Mouse (Mus musculus) liver, embryonic 11.5 days (tissue): ENCODE data around the gene Chst8. TPM values are rescaled to one million over a fixed set of nuclear protein-coding genes. Genes with fewer than 3 reads are reported as not detected.
A peak's percentile ranks its signal among the peaks of the same experiment; 100 is the strongest.

Experiments
- ATAC-seq: fragments of 200-750 bp; cut with Nextera tagmentation; replicated peaks from 2 replicates; pipeline ENCODE4 v1.8.0; 2017; ENCODE audit warnings: moderate number of reproducible peaks, mild to moderate bottlenecking, moderate TSS enrichment, moderate library complexity; ENCODE audit not compliant: low FRiP score
- DNase-seq: peaks from one replicate; pipeline ENCODE4 v3.0.0-alpha.2; 2017; ENCODE audit warnings: low spot score
- H3K27ac ChIP-seq: fragments of 300-500 bp; sonication (generic); 2 replicates; pipeline ENCODE4 v1.5.1; 2014; ENCODE audit warnings: mild to moderate bottlenecking, low read depth, low read length, control low read depth
- H3K27me3 ChIP-seq: fragments of 300-500 bp; sonication (generic); replicated peaks from 2 replicates; pipeline ENCODE4 v1.6.1; 2014; ENCODE audit warnings: low read length, mixed read lengths; ENCODE audit not compliant: control insufficient read depth, insufficient read depth
- H3K36me3 ChIP-seq: fragments of 300-500 bp; sonication (generic); 2 replicates; pipeline ENCODE4 v1.6.1; 2014; ENCODE audit warnings: mild to moderate bottlenecking, low read length, moderate library complexity, mixed read lengths; ENCODE audit not compliant: control insufficient read depth, insufficient read depth
- H3K4me1 ChIP-seq: fragments of 300-500 bp; sonication (generic); replicated peaks from 2 replicates; pipeline ENCODE4 v1.6.1; 2014; ENCODE audit warnings: low read length, mixed read lengths; ENCODE audit not compliant: control insufficient read depth, insufficient read depth
- H3K4me2 ChIP-seq: fragments of 300-500 bp; sonication (generic); 2 replicates; pipeline ENCODE4 v1.6.1; 2014; ENCODE audit warnings: mild to moderate bottlenecking, control low read depth, moderate library complexity
- H3K4me3 ChIP-seq: fragments of 300-500 bp; sonication (generic); 2 replicates; pipeline ENCODE4 v1.5.1; 2014; ENCODE audit warnings: low read depth, low read length, control low read depth
- H3K9ac ChIP-seq: fragments of 300-500 bp; sonication (generic); 2 replicates; pipeline ENCODE4 v1.6.1; 2014; ENCODE audit warnings: low read depth, low read length, control low read depth
- H3K9me3 ChIP-seq: fragments of 300-500 bp; sonication (generic); 2 replicates; pipeline ENCODE4 v1.6.1; 2016; ENCODE audit warnings: low read length, inconsistent platforms, mixed read lengths; ENCODE audit not compliant: control insufficient read depth
- WGBS: fragments of 180-500 bp; shearing (Covaris S2); extraction: QIAGEN DNeasy Blood & Tissue Kit; methylation state at CpG from one replicate; pipeline ENCODE4 v1.1.7; 2014; 5-methylcytosine and 5-hydroxymethylcytosine counted together
- polyA plus RNA-seq: library from polyadenylated mRNA; unstranded; fragments of >200 nt; fragmentation: Nextera tagmentation; extraction: Ambion mirVana; gene quantifications from 2 replicates; pipeline ENCODE4 v1.2.1, GENCODE M21; 2014

Chst8 gene
- polyA plus RNA-seq, 1 experiment from 2014 or later: 0.75 TPM

GRCm38 (mm10) chr7:34689028-34689427, 123.5 kb downstream of the Chst8 start:
- WGBS: 17% methylated on average over 6 of the region's 6 CpGs
- DNase-seq (no peak), ATAC-seq (no peak)

GRCm38 (mm10) chr7:34685801-34686200, 126.7 kb downstream of the Chst8 start:
- H3K36me3 ChIP-seq: no peaks in the 10 kb centered on the region
- no peaks in the 10 kb centered on the region for H3K9me3 ChIP-seq
- no peak overlapping the region for H3K9ac ChIP-seq
- H3K27me3 ChIP-seq: no peaks in the 10 kb centered on the region
- DNase-seq (no peak), ATAC-seq (no peak)
- H3K4me1 ChIP-seq: no peaks in the 10 kb centered on the region
- H3K4me3 ChIP-seq: no peak overlapping the region
- H3K4me2 ChIP-seq: no peak overlapping the region
- WGBS: 37% methylated on average over 7 of the region's 7 CpGs
- no peak overlapping the region for H3K27ac ChIP-seq

More at GRCm38 (mm10) chr7:34689028-34689427, 123.5 kb downstream of the Chst8 start:
- Histone ChIP-seq H3K27me3 (no peaks in the 10 kb centered on the region), H3K9ac (no peak overlapping the region), H3K4me1 (no peaks in the 10 kb centered on the region), H3K4me3 (no peak overlapping the region), H3K9me3 (no peaks in the 10 kb centered on the region), H3K36me3 (no peaks in the 10 kb centered on the region), H3K4me2 (no peak overlapping the region), H3K27ac (no peak overlapping the region)

- Histone ChIP-seq H3K4me1 (no peaks in the 10 kb centered on the region), H3K36me3 (no peaks in the 10 kb centered on the region), H3K27me3 (no peaks in the 10 kb centered on the region), H3K4me2 (no peak overlapping the region), H3K27ac (no peak overlapping the region), H3K4me3 (no peak overlapping the region), H3K9ac (no peak overlapping the region), H3K9me3 (no peaks in the 10 kb centered on the region)
- 59% methylated on average over 4 of the region's 4 CpGs for WGBS
- ATAC-seq (no peak), DNase-seq (no peak)
Measured at GRCm38 (mm10) chr7:34685176-34685575, 127.3 kb downstream of the Chst8 start.

GRCm38 (mm10) chr7:34680771-34681421, 131.6 kb downstream of the Chst8 start:
- no peaks in the 10 kb centered on the region for H3K4me1 ChIP-seq
- 53% methylated on average over 15 of the region's 15 CpGs for WGBS
- H3K36me3 ChIP-seq: no peaks in the 10 kb centered on the region
- H3K9me3 ChIP-seq: no peaks in the 10 kb centered on the region
- H3K9ac ChIP-seq: no peak overlapping the region
- H3K27ac ChIP-seq: no peak overlapping the region
- DNase-seq (no peak), ATAC-seq (no peak)
- no peak overlapping the region for H3K4me3 ChIP-seq
- peaks cover 2% of the 10 kb centered on the region for H3K27me3 ChIP-seq
- H3K4me2 ChIP-seq: no peak overlapping the region

- H3K9ac ChIP-seq: no peak overlapping the region
Measured at GRCm38 (mm10) chr7:34679886-34680285, 132.6 kb downstream of the Chst8 start.

GRCm38 (mm10) chr7:34675831-34676514, 136.5 kb downstream of the Chst8 start:
- Histone ChIP-seq H3K27ac (no peak overlapping the region), H3K36me3 (no peaks in the 10 kb centered on the region), H3K27me3 (peaks cover 34% of the 10 kb centered on the region), H3K9me3 (no peaks in the 10 kb centered on the region), H3K4me3 (no peak overlapping the region), H3K4me1 (no peaks in the 10 kb centered on the region), H3K9ac (no peak overlapping the region), H3K4me2 (peak overlapping the region; percentile 31; the same call in 1 of the 2 replicates)
- peak; percentile 52 for DNase-seq
- WGBS: 11% methylated on average over 33 of the region's 33 CpGs
- no peak for ATAC-seq

More at GRCm38 (mm10) chr7:34679886-34680285, 132.6 kb downstream of the Chst8 start:
- Histone ChIP-seq H3K27ac (no peak overlapping the region), H3K9me3 (no peaks in the 10 kb centered on the region), H3K27me3 (peaks cover 13% of the 10 kb centered on the region), H3K36me3 (no peaks in the 10 kb centered on the region), H3K4me3 (no peak overlapping the region), H3K4me2 (no peak overlapping the region), H3K4me1 (no peaks in the 10 kb centered on the region)
- ATAC-seq (no peak), DNase-seq (no peak)
- WGBS: 75% methylated on average over 2 of the region's 2 CpGs

GRCm38 (mm10) chr7:34675120-34675790, 137.3 kb downstream of the Chst8 start:
- no peak overlapping the region for H3K9ac ChIP-seq
- 16% methylated on average over 42 of the region's 42 CpGs for WGBS
- H3K4me1 ChIP-seq: no peaks in the 10 kb centered on the region
- ATAC-seq: no peak
- DNase-seq: no peak
- no peak overlapping the region; the same call in 1 of the 2 replicates for H3K4me2 ChIP-seq
- no peak overlapping the region for H3K27ac ChIP-seq
- no peak overlapping the region for H3K4me3 ChIP-seq
- H3K9me3 ChIP-seq: no peaks in the 10 kb centered on the region
- peaks cover 34% of the 10 kb centered on the region for H3K27me3 ChIP-seq
- no peaks in the 10 kb centered on the region for H3K36me3 ChIP-seq

GRCm38 (mm10) chr7:34672916-34673315, 139.6 kb downstream of the Chst8 start:
- Histone ChIP-seq H3K4me2 (no peak overlapping the region), H3K27me3 (peaks cover 34% of the 10 kb centered on the region), H3K9me3 (no peaks in the 10 kb centered on the region), H3K4me3 (no peak overlapping the region), H3K36me3 (no peaks in the 10 kb centered on the region), H3K27ac (no peak overlapping the region), H3K4me1 (no peaks in the 10 kb centered on the region), H3K9ac (no peak overlapping the region)
- DNase-seq: no peak
- WGBS: 77% methylated on average over 4 of the region's 4 CpGs
- no peak for ATAC-seq
